Mouse (Mus musculus) urinary bladder, postnatal 4 days (tissue): ENCODE data around the gene Apol7a.
"Not testable (repeated sequence)": the region's sequence is repeated elsewhere in the genome, so short reads cannot be mapped to it uniquely, and the experiment has no call there.

Experiments
- DNase-seq, 2 experiments: peaks; one replicate each; pipeline ENCODE4 v3.0.0; 2021 to 2022; ENCODE audit warnings: low spot score in 2 of 2

The Apol7a gene

DNA sequence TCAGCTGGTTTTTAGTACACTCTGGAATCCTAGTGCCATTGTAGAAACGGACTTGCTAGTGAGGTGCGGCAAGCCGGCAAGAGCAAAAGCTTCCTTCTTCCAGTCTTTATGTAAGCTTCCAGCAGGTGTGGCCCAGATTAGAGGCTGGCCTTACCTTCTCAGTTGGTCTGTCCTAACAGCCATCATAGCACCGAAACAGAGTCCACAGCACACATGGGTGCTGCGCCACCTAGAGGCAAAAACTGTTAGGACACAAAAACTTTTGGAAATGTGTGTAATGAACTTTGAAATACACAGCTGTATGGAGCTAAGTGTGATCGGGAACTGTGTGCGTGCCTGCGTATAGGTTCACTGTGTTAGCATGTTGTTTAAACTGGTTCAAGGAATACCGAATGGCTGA, at the start of gene Apol7a:
Gene Apol7a (minus strand): TSS at position 84 of the 400 bp plus-strand sequence.
- DNase-seq = not testable (repeated sequence)

DNA sequence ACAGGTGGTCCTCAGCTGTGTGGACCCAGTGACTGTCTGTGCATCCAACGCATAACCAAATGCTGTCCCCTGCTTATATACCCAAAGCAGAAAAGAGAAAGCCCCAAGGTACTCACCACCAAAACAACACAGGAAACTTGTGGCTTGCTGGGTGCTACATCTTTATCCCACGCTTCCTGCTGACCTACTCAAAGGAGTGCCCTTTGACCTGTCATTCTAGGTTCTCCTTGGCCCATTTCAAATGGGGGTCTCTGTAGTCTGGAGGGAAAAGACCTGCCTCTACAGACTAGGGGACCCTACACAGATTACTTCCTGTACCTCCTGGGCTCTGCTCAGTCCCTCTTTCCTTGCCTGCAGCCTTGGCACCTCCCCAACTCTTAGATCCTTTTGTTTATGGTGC, 48.5 kb upstream of the Apol7a start, which contains the start of gene Apol7b:
Gene Apol7b (minus strand): TSS at position 101 of the 400 bp plus-strand sequence.
- not testable (repeated sequence) for DNase-seq

DNA sequence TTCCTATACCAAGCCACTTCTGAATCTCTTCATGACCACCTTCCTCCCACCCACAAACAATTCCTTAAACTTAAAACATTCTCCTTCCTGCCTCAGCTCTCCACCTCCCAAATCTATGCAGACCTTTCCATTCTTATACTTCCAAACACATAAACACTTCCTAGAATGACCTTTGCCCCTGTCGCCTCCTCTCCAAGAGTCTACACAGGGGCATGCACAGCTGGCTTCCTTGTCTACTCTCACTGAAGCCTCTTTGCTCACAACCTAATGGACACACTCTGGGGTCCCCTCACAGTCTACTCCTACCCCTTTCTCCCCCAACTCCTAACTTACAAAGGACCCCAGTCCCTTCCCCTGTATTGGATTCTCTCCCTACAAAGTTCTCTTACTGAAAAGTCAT, 46.8 kb upstream of the Apol7a start:
- DNase-seq = not testable (repeated sequence)

DNA sequence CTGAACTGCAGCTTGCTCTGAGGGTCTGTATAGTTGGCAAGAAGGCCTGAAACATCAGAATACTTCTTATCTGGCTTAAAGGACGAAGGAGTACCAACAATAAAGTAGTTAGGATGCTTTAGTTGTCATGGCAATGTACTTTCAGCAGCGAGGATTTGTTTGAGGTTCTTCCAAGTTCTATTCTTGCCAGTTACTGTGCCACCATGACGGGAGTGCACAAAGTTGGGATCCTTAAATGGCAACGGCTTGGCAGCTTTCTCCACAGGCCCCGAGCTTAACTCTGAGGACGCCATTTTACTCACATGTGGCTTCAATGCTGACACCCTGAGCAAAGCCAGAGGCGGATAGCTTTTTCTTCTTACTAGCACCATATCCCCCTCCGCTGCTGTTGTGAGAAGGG, 45.8 kb upstream of the Apol7a start:
- not testable (repeated sequence) for DNase-seq

DNA sequence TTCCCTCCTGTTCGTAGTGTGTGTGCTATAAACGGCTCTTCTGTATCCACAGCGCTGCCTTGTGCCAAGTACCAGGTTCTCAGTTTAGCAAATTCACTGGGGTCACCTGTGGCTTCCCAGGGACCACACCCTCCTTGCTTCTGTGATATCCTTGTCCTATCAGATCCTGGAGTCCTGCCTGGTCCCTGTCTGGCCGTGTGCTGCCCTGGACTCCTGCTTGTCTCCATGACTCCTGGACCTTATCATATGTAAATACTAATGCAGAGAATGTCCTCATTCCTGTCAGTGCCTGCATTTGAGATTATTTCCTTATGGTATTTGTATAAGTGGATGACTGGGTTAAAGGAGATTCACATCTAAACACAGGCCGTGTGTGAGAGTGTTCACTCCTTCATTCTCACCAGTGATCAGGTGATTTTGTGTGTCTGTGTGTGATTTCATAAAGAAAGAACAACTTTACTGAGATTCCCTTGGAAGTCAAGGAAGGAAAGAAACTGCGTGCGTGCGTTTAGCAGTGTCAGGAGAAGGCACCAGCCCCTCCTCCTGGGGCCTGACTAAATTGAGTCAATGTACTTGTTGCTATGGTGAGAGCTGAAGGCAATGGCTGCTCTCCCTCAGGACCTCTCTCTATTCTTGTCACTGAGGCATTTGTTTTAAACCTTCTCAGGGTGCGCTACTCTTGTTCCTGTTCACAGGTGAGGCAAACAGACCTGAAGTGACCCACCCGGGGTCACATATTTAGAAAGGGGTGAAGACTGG, 30.0 kb upstream of the Apol7a start:
- not testable (repeated sequence) for DNase-seq

DNA sequence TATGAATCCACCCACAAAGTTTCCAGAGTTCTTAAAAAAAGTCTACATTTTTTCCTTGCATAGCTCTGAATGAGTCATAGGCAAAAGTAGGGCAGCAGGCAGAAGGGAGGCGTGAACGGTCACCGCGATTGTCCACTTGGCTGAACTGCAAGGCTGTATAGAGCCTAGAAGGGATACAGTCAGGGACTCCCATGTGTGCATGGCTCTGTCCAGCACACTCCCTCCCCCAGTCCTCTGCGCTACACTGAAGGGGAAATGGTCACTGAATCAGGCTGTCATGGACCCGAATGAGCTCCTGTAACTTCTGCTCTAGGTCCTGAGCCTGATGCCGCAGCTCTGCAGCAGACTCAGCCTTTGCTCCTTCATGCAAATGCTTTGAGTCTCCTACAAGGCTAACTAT, 24.0 kb upstream of the Apol7a start:
- not testable (repeated sequence) for DNase-seq

DNA sequence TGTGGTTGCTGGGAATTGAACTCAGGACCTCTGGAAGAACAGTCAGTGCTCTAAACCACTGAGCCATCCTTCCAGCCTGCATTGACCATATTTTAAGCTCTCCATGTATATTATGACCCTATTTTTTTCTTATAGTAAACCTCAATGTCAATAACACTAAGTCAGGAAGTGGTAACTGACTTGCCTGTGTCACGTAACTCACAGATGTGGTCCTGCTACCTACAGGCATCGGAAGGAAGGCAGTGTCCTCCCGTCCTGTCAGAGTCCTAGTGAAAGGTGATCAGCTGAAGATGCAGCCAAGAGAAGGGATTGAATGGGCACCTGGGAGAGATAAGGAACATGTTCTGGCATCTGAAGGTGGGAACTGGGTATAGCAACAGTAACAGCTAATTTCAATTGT, 20.7 kb upstream of the Apol7a start:
- not testable (repeated sequence) for DNase-seq

DNA sequence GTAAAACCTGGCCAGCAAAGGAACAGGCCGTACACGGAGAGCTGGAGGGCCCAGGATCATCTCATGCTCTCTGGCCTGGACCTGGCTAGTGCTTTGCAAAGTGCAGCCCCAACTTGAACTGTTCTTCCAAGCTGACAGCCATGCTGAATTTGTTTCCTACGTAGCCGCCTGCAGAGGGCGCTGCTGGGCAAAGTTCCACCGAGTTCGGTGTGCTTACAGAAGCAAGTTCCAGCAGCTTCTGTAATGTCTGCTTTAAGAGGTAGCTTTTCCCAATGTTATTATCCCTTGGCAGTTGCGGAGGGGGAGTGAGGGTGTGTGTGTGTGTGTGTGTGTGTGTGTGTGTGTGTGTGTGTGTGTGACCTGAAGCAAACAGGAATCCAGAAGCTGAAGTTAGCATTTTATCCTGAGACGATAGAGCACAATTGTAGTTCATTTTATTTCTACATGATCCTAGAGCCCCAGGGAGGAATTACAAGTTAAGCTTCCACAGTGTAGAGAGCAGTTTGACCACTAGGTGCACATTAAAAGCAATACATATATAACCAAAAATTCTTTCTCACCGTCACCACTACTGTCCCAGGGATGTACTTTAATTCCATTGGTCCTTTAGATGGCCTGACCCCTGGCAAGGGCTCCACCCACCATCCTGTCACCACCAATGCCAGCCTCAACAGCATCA, 17.9 kb upstream of the Apol7a start:
- not testable (repeated sequence) for DNase-seq

DNA sequence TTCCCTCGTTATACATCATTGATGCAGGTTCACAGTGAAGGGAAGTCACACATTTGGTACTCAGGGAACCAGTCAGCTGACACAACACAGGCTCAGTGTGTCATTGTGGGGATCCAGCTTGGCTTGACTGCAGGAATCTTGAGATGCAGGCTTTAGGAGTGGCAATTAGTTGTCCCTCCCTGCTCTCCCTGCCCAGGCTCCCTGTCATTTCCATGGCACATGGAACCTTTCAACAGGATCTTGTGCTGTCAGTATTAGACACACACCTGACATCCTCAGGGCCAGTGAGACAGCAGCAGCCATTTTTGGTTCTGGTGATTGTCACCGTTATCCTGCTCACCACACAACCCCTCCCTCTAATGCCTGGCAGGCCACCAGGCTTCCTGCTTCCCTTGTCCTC, 16.7 kb upstream of the Apol7a start:
- DNase-seq = not testable (repeated sequence)

DNA sequence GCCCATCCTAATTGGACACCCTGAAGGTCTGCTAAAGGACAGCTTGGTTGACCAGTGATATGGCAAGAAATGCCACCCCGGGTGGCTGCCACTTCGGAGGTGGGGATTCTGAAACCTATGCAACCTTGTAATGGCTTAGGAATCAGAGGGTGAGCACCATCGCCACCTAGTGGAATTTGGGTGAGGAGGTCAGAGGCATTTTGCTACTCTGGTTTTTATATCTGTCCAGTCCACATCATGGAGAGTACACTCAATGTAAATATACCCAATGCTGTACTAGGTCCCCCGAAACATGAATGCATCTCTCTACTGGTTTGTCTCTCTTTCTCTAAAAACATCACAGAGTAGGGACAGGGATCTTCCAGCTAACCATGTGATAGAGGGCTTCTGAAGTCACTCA, 13.8 kb upstream of the Apol7a start:
- DNase-seq = not testable (repeated sequence)

DNA sequence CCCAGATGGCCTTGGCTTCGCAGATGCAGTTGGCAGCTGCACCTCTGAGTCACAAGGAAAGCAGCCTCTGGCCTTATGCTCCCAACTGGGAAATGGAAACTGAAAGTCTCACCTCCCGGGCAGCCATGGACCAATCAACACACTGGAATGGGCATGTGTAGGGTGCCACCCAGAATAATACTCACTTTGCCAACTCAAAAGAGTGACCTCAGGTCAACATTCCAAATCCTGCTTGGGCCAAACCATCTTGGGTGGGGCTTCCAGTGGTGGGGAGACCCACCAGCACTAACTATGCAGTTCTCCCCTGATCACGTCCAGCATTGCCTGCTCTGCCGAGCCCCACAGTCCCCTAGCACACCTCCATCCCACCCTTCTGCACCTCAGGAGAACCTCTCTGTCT, 12.1 kb upstream of the Apol7a start, which contains the start of gene Apol9a:
Gene Apol9a (minus strand): TSS at position 101 of the 400 bp plus-strand sequence.
- DNase-seq = not testable (repeated sequence)

DNA sequence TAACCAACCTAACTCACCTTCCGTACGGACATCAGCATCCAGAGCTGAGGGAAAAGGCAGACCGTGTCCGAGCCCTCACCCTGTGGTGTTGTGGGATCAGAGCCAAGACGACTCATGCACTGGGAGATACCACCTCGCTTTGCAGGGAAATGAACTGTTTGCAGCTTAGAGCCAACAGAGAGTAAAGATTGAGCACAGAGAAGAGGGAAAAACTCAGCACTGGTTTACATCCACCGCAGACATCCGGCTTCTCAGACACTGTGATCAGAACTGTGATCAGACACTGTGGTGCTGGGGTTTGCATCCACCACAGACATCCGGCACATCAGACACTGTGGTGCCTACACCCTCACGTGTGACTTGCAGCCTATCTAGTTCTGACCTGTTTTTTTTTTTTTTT, 7.5 kb upstream of the Apol7a start:
- DNase-seq = not testable (repeated sequence)

DNA sequence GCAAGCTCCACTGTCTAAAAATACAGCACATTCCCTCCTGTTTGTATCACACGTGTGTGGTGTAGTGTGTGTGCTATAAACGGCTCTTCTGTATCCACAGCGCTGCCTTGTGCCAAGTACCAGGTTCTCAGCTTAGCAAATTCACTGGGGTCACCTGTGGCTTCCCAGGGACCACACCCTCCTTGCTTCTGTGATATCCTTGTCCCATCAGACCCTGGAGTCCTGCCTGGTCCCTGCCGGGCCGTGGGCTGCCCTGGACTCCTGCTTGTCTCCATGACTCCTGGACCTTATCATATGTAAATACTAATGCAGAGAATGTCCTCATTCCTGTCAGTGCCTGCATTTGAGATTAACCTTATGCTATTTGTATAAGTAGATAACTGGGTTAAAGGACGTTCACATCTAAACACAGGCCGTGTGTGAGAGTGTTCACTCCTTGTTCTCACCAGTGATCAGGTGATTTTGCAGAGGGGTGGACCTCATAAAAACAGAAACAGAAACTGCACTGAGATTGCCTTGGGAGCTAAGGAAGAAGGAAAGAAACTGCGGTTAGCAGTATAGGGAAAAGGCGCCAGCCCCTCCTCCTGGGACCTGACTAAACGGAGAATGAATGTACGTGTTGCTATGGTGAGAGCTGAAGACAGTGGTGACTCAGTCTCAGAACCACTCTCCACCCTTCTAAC, 1.3 kb downstream of the Apol7a start:
- DNase-seq = not testable (repeated sequence)

DNA sequence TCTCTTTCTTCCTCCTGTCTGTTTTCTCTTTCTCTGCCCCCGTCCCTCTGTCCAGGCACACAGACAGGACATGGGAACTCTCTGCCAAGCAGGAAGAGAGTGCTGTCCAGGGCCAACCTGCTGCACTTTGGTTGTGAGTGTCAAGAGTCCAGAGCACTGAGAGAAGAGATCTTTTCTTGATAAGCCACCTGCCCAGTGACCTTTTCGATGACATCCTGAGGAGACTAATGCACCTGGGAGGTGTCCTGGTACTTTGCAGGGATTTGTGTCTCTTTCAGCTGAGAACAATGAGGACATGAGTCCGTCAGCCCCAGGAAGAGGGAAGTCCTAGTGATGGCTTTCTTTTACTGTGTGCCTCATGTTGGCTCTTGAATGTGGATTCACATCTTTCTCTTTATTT, 5.1 kb downstream of the Apol7a start:
- not testable (repeated sequence) for DNase-seq

DNA sequence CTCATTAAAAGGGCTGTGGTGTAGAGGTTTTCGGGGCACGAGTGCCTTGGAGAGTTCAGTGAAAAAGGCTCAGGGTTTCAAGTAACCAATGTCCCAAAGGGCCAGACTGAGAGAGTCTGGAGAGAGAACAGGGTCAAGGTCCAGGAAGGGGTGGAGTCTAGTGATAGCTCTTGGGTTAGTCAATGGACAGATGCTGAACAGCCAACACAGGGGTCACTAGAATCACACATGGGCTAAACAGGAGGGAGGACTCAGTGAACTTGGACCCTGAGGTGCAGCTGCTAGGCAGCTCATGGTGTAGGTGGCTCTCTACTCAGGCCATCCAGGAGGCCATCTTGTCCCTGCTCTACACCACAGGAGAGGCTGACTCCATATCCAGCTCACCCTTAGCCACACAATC, 11.4 kb downstream of the Apol7a start:
- DNase-seq = no peak

DNA sequence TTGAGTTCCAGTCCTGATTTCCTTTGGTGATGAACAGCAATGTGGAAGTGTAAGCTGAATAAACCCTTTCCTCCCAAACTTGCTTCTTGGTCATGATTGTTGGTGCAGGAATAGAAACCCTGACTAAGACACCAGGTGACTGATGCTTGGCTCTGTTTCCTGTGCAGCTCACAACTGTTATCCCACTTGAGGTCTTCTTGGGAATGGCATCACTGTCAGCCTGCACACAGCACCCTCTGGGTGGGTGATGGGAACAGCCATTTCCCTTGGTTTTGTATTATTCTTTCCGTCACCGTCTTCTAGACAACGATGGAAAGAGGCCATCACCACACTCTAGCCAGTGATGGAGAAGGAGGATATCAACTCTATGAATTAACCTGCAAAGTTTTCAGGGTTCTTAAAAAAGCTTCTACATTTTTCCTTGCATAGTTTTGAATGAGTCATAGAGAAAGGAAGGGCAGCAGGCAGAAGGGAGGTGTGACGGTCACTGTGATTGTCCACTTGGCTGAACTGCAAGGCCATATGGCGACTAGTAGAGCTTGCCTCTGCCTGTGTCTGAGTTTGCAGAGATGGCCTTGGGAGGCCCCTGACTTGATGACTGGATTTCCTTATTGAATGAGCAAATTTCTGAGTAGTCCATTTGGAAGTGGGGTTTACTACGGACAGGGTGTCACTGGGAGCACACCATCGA, 14.4 kb downstream of the Apol7a start:
- DNase-seq = no peak

DNA sequence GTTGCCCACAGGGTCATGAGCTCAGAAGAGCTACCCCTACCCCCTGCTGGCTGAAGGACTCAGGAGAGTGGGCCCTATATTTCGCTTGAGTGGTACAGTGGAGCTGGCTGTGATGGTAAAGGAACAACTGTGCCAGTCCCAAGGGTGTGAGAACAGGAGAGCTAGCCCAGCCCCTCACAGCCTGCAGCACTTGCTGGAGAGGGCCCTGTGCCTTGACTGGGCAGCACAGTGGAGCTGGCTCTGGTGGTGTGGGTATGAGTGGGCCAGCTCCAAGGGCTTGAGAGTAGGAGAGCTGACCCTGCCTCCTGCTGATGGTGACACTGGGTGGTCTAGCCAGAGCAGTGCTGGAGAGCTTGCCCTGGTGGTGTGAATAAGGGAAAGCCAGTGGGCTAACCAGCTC, 16.0 kb downstream of the Apol7a start:
- DNase-seq = no peak

DNA sequence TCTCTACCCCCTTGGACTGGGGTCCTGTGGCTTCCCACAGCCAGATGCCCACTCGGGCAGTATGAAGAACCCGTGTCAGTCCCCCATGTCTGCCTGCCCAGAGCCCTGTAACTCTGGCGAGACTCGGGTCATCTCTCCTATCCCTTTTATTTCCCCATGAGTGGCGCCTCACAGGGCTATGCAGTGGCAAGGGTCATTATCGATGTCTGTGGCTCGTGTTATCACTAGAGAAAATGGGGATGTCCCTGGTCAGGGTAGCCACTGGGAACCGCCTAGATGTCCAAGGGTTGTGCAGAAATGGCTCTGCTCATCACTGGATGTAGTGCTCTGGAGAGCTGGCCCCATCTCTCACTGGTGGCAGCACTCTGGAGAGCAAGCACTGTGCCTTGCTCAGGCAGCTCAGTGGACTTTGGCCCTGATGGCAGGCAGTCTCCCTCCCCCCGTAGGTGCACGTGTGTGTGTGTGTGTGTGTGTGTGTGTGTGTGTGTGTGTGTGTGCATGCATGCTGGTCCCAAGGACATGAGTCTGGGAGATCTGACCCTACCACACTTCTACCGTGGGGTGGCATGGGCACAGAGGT, 16.5 kb downstream of the Apol7a start:
- DNase-seq = no peak

DNA sequence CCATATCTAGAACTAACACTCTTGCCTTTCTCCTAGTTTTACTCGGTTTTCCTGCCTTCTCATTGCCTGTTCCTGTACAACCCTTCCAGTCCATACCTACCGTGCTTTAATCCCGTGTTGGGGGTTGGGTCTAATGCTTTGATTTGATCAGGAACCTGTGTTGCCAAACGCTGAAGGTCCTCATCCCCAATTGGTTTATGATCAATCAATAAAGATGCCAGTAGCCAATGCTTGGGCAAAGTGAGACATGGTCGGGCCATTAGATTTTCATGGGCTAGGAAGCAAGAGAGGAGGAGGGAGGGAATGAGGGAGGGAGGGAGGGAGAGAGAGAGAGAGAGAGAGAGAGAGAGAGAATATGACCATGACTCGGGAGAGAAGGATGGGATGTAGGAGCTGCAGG, 17.4 kb downstream of the Apol7a start:
- DNase-seq = no peak

DNA sequence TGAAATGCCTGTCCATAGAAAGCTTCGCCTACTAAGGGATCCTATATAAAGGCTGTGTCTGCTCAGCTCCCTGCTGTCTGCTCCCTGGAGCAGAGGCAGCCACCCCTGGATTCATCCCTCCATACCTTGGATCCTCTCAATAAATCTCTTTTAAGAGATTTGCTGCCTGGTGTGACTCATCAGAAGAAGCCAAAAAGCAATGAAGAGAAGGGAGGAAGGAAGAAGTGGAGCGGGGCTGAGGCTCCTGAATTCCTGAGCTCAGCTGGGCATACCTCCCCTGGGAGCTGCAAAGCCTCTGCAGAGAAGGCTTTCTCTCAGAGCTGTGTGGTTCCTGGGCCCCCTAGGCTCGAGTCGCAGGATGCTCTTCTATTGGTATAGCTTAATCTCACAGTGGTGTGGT, 19.0 kb downstream of the Apol7a start:
- DNase-seq = no peak

DNA sequence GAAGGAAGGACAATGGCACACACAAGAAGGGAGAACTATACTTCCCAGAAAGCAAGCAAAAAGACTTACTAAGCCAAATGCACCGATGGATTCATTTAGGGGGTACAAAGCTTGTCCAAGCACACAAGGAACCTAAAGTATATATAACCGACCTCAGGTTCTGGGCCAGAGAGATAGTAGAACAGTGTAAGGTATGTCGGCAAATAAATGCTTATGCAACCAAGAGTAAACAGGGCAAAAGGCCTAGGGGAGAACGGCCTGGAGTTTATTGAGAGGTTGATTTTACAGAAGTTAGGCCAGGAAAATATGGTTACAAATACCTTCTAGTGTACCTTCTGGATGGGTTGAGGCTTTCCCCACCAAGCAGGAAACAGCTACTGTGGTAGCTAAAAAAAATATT, 21.5 kb downstream of the Apol7a start:
- DNase-seq = no peak

DNA sequence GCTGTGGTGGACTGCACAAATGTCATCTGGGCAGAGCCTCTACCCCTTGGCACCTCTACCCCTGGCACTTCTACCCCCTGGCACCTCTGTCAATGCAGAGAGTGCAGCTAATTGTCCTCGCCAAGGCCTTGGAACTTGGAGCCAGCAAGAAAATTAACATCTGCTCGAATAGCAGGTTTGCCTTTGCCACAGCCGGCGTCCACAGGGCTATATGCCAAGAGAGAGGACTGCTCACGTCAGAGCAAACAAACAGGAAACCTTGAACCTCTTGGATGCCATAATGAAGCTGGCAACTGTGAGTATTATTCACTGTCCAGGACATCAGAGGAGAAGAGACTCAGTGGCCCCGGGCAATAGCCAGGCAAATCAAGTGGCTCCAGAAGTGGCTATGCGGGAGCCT, 22.0 kb downstream of the Apol7a start:
- no peak for DNase-seq
